Mouse (Mus musculus) layer of hippocampus, adult 2 months (tissue): Measurements from ENCODE around the gene Thsd4. TPM values are rescaled to one million over a fixed set of nuclear protein-coding genes. Genes with fewer than 3 reads are reported as not detected.

Experiments used
- DNase-seq, 2 experiments: peaks; one replicate each; pipeline ENCODE4 v3.0.0; 2022; ENCODE audit warnings: low spot score in 2 of 2
- H3K27ac ChIP-seq: fragments of 200-600 bp; 2 replicates; pipeline ENCODE4 v1.8.1; 2022
- H3K4me3 ChIP-seq: fragments of 200-600 bp; 2 replicates; pipeline ENCODE4 v1.8.1; 2022; ENCODE audit warnings: mild to moderate bottlenecking
- CTCF ChIP-seq: fragments of 200-600 bp; conservative IDR thresholded peaks from 2 replicates; pipeline ENCODE4 v1.8.1; 2022; ENCODE audit warnings: antibody characterized with exemption, mild to moderate bottlenecking, moderate library complexity
- total RNA-seq, 2 experiments: library from RNA; stranded (reverse); gene quantifications; 2 replicates each; pipeline ENCODE4 v1.2.3; 2021

Gene Thsd4
- total RNA-seq, 2 experiments from 2014 or later, result 18.9 to 20.9 TPM

DNA sequence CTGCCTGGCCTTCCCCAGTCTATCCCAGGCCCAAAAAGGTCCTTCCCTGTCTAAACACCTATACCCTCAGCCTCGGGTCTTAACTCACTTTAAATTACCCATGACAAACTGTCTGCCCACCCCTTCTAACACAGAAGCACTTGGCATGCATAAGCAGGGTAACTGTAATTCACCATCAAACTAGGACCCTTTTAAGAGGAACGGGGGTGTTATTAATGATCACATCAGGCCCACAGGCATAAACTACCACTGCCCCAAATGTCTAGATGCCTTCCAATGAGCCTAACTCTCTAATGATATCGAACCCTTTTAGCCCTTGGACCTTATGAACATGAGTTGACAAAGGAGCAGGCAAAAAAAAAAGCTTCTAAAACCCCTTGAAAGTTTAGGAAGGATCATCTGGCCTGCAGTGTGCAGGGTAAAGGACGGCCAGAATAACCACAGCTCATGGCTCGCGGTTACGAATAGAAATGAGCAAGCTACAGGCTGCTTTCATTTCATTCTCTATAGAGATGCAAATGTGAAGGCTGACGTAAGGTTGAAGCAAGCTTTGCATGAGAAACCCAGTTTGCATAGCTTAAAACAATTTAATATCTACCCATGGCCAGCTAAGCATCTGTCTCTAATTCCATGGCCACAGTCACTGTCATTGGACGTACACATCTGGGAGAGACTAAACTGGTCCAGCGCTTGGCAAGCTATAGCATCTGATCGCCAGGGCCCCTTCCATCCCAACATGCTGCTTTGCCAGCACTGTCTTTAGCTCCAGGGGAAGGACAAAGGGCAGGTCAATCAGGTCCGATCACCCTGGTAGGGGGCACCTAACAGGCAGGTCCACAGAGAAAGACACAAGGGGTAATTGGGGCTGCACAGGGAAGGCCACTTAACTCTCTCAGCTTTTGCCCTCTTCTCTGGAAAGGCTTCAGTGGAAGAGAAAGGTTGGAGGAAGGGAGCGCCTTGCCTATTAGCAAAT is 61.5 kb downstream of the Thsd4 start:
- no peak for TF ChIP-seq CTCF
- no peak overlapping the region for H3K4me3 ChIP-seq
- no peak for DNase-seq
- H3K27ac ChIP-seq, result no peak overlapping the region

DNA sequence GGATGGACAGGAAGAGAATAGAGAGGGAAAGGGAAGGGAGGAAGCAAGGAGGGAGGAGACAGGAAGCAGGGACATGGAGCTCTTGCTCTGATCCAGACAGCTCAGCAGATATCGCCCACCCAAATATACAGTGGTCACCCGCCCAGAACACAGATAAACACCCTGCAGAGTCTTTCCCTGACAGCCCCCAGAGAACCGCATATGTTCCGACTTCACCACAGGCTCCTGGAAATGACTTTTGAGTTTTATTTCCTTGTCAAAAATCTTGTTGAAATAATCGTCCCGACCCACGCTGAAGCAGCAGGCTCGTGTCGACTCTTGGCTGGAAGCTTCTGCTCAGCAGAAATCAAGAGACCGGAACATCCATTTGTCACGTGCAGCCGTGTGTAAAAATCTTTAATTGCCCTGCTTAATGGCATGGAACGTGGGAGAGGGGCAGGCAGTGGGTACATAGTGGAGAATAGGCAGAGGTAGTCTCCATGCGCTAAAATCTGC is 63.3 kb downstream of the Thsd4 start:
- Histone ChIP-seq H3K4me3 (peak overlapping the region; percentile 13; the same call in 1 of the 2 replicates), H3K27ac (peak overlapping the region; percentile 44; the same call in 1 of the 2 replicates)
- TF ChIP-seq CTCF, result no peak
- DNase-seq, result peak in 1 of 2 experiments; percentile 11

DNA sequence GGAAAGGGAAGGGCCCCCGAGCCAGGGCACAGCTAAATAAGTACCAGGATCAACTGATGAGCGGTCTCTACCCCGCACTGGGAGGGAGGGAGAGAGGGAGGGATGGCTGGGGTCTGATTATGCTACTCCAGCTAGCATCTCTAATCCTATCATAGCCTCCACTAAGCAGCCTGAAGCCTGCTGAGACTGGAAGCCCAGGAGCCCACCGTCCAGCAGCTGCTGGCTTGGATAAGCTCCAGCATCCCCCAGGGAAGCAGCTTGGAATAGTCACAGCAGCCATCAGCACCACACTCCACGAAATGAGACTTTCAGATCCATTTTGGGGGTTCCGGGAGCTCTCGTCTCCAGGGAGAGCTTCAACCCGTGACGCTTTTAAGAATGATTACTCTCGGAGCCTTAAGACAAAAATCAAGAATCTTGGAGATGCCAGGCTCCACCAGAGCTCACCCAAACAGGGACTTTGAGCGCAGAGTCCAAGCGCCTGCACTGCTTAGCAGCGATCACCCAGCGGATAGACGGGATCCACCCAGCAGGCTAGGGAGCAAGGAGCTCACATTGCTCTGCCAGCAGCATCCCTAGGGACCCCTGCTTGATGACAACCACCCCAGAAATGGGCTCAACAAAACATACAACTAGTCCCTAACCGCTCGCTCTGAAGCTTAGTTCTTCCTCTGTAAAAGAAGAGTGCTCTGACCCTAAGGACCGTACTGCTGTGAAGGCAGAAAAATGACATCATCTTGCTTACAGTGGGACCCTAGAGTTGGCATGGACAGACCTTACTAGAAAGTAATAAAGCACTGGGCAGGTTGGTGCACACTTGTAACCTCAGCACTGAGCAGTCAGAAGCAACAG is 64.3 kb downstream of the Thsd4 start:
- no peak for DNase-seq
- TF ChIP-seq CTCF, result no peak
- peak overlapping the region; percentile 55; the same call in 1 of the 2 replicates for H3K27ac ChIP-seq
- peak overlapping the region; percentile 27 for H3K4me3 ChIP-seq

DNA sequence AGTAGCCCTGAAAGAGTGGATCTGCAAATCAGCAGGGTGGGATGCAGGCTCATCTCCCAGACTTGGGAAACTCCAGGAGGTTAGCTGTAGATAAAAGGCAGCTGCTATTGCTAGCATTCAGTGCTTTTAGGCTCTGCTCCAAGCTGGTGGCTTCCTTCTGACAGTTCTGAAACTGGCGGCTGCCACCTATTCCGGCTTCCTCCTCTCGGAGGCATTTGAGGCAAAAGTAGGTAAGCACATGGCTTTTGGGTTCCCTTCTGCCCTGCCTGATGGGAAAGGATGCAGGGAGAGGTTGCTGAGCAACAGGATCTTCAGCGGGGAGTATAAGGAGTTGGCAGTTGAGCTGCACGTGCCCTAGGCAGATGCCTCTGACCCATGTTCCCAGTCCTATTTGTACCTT is 65.2 kb downstream of the Thsd4 start:
- DNase-seq, result peak; percentile 11 to 24
- TF ChIP-seq CTCF, result no peak
- peak overlapping the region; percentile 55; the same call in 1 of the 2 replicates for H3K27ac ChIP-seq

DNA sequence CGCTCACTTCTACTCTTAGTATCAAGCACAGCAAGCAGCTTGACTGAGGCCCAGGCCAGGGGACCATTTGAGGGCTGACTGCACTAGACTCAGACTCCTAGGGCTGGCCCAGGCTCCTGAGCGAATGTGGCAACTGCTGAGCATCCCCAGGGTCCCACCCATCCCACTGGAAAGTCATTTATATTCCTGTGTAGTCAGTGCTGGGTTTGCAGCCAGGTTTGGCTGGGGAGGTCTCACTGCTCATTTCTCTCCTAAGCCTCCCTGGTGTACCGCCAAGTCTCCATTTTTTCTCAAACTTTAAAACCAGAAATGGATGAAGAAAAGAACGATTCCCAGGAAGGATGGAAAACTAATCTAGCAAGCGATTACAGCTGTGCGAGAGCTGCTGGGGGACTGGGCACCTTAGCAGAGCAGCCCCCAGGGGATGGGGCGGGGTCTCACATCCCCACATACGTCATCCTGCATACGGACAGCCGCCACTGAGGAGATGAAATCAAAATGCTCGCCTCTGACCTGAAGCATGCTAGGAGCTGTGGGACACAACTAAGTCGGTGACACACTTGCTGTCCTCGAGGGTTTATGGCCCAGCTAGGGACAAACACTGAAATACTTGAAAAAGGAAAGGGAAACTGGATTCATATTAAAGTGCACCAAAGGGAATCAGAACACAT is 67.3 kb downstream of the Thsd4 start:
- no peak for DNase-seq
- TF ChIP-seq CTCF, result no peak
- H3K27ac ChIP-seq, result no peak overlapping the region
- H3K4me3 ChIP-seq, result no peak overlapping the region

More for the DNA sequence above, 65.2 kb downstream of the Thsd4 start:
- H3K4me3 ChIP-seq, result no peak overlapping the region

DNA sequence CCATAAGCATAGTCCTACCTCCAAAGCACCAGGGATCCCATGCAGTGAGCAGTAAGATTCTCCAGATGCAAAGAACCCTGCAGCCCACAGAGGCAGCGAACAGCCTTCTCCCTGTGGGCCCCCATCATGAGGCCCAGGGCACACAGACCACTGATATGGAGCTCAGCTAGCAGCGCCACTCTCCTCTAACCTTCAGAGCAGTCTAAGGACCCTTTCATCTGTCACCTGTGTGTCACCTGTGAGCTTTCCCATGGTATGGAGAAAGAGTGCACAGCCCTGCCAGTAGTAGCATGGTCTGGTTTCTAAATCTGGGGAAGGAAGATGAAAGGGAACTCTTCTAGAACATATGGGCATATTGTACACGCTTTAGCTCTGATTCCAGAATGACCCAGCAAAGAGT is 72.3 kb downstream of the Thsd4 start:
- Histone ChIP-seq H3K4me3 (no peak overlapping the region), H3K27ac (no peak overlapping the region)
- no peak for DNase-seq
- TF ChIP-seq CTCF, result no peak

DNA sequence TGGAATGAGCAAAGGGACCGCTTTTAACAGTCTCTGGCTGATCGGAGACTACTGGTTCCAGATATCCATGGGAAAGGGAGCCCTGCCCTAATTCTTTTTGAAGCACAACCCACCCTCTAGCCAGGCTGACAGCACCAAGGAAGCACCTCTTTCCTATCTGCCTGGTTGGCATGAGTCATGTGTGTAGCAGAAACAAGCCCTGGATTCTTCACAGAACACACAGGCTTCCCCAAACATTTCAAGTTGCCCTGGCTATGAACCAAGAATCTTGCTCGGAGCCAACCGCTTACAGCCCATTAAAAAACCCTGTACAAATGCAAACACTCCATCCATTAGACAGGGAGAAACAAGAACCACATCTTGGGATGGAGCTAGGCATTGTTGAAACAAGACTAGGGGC is 76.0 kb downstream of the Thsd4 start:
- no peak for DNase-seq
- TF ChIP-seq CTCF, result no peak
- H3K27ac ChIP-seq, result no peak overlapping the region

DNA sequence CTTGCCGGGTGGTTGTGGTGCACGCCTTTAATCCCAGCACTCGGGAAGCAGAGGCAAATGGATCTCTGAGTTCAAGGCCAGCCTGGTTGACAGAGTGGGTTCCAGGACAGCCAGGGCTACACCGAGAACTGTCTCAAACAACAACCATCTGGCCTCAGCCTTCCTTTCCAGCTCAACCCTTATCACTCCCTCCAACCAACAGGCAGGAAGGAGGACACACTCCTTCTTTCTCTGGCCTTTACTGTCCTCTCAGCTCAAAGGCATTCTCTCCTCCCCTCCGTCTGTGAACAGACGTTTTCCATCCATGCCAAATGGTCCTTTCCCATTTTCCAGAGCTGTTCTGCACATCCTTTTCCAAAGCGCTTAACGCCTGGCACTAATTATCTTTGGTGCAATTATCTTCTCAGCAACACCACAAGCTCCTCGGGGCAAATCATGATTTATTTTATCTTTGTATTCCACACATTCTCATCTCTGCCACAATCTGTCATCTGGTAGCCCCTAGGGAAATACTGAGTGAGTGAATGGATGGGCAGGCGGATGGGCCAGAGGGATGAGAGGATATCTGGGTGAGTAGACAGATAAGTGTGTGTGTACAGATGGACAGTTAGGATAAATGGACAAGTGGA is 80.5 kb downstream of the Thsd4 start:
- DNase-seq, result no peak
- Histone ChIP-seq H3K4me3 (no peak overlapping the region), H3K27ac (no peak overlapping the region)
- TF ChIP-seq CTCF, result no peak

More for the DNA sequence above, 76.0 kb downstream of the Thsd4 start:
- H3K4me3 ChIP-seq, result no peak overlapping the region

DNA sequence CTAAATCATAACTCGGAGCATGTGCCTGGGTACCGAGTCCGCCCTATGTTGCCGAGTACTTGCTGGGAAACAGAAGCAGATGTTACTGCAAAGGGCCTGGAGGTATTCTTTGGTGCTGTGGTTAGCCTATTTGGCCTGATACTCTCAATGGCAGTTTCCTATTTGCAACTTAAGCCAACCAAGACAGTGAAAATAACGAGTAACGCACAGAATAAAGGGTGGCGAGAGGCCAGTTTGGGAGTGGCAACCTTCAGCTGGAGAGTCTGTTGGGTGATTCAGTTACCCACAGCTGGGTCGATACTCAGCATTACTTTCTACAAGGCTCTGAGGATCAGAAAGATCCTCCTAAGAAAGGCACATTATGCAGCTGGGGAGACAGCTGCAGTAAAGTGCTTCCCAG is 81.3 kb downstream of the Thsd4 start:
- Histone ChIP-seq H3K4me3 (no peak overlapping the region), H3K27ac (no peak overlapping the region)
- no peak for DNase-seq
- no peak for TF ChIP-seq CTCF

DNA sequence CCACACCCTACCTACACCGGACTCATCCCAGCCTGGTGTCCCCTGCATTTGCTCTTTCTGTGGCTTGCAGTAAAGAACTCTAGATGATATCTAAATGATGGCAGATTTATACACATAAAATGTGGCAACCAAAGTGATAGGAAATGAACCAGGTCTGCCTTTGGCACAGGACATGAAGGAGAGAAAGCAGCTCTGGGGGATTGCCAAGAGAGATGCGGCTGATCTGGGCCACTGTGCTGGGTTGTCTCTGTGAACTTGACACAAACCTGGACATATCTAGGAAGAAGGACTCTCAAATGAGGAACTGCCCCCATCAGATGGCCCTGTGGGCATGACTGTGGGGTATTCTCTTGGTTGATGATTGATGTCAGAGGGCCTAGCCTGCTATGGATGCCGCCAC is 85.6 kb downstream of the Thsd4 start:
- TF ChIP-seq CTCF, result no peak
- DNase-seq, result no peak
- no peak overlapping the region for H3K27ac ChIP-seq
- no peak overlapping the region for H3K4me3 ChIP-seq

DNA sequence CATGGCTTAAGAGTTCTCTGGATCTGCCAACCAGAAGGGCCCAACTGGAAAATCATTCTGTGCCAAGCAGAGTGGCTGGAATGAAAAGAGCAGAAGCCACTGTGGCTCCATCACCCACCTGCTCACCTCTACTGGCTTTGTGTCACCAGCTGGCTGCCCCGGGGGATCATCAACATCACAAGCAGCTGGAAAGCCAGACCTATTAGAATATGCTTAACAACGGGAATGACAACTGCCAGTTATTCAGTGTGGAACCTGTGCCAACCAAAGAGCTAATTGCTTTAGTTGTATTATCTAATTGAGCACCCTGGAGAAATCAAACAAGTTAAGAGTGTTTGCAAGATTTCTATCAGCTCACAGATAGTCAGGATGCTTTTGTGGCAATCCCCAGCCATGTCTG is 87.8 kb downstream of the Thsd4 start:
- no peak overlapping the region for H3K4me3 ChIP-seq
- no peak for TF ChIP-seq CTCF
- DNase-seq, result no peak

DNA sequence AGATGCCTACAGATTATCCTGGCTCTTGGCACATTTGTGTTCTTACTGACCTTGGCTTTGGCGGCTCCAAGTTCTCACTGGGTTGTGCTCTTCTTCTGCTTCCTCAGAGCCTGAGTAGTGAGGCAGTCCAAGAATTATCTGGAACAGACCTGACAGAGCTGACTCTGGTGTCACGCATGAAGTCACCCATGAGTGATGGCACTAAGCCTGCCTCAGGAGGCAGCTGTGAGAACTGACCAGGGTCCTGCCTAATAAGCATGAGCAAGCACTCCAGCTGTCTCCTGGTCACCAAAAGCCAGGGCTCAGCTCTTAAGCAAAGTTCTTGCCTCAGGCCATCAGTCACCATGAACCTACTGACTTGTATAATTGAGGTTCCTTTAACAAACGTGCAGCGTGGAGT is 89.9 kb downstream of the Thsd4 start:
- no peak overlapping the region for H3K27ac ChIP-seq
- TF ChIP-seq CTCF, result no peak
- no peak overlapping the region for H3K4me3 ChIP-seq
- no peak for DNase-seq

More for the DNA sequence above, 87.8 kb downstream of the Thsd4 start:
- no peak overlapping the region for H3K27ac ChIP-seq
